Mouse (Mus musculus): ENCODE data around the gene Prcd. TPM values are rescaled to one million over a fixed set of nuclear protein-coding genes. Genes with fewer than 3 reads are reported as not detected.

Gene Prcd
- polyA plus RNA-seq, 1 experiment from 2014 or later: 1.1 TPM

Other genes starting within 250 kb of the Prcd start
- gene Rnf157, start 240.5 kb upstream of the Prcd start, polyA plus RNA-seq (2014; fragmentation: Nextera tagmentation; extraction: Ambion mirVana): 9.1 and 14.1 TPM in 2 replicates
- gene Ubald2, start 219.4 kb upstream of the Prcd start, polyA plus RNA-seq (2014; fragmentation: Nextera tagmentation; extraction: Ambion mirVana): 79.7 and 80.8 TPM in 2 replicates
- gene Qrich2, start 187.3 kb upstream of the Prcd start, polyA plus RNA-seq (2014; fragmentation: Nextera tagmentation; extraction: Ambion mirVana): 0.34 and 0.39 TPM in 2 replicates
- 160 and 212 TPM in 2 replicates for gene Prpsap1, start 159.3 kb upstream of the Prcd start, polyA plus RNA-seq (2014; fragmentation: Nextera tagmentation; extraction: Ambion mirVana)
- 3.0 and 3.7 TPM in 2 replicates for gene Sphk1, start 122.6 kb upstream of the Prcd start, polyA plus RNA-seq (2014; fragmentation: Nextera tagmentation; extraction: Ambion mirVana)
- 11.2 and 13.5 TPM in 2 replicates for gene Ube2o, start 72.1 kb upstream of the Prcd start, polyA plus RNA-seq (2014; fragmentation: Nextera tagmentation; extraction: Ambion mirVana)
- not detected in 2 replicates for gene Aanat, start 67.1 kb upstream of the Prcd start, polyA plus RNA-seq (2014; fragmentation: Nextera tagmentation; extraction: Ambion mirVana)
- gene Rhbdf2, start 26.5 kb upstream of the Prcd start, polyA plus RNA-seq (2014; fragmentation: Nextera tagmentation; extraction: Ambion mirVana): 5.4 and 7.2 TPM in 2 replicates
- gene Cygb, start 779 bp downstream of the Prcd start, polyA plus RNA-seq (2014; fragmentation: Nextera tagmentation; extraction: Ambion mirVana): 11.0 and 11.3 TPM in 2 replicates
- not detected in 2 replicates for gene St6galnac1, start 122.0 kb downstream of the Prcd start, polyA plus RNA-seq (2014; fragmentation: Nextera tagmentation; extraction: Ambion mirVana)
- gene Mxra7, start 174.5 kb downstream of the Prcd start, polyA plus RNA-seq (2014; fragmentation: Nextera tagmentation; extraction: Ambion mirVana): 11.1 and 16.0 TPM in 2 replicates
- 56.5 and 64.6 TPM in 2 replicates for gene Mettl23, start 189.7 kb downstream of the Prcd start, polyA plus RNA-seq (2014; fragmentation: Nextera tagmentation; extraction: Ambion mirVana)
- gene Jmjd6, start 189.9 kb downstream of the Prcd start, polyA plus RNA-seq (2014; fragmentation: Nextera tagmentation; extraction: Ambion mirVana): 68.6 and 72.7 TPM in 2 replicates
- gene Mfsd11, start 198.9 kb downstream of the Prcd start, polyA plus RNA-seq (2014; fragmentation: Nextera tagmentation; extraction: Ambion mirVana): 24.9 and 35.0 TPM in 2 replicates
- gene Srsf2, start 199.6 kb downstream of the Prcd start, polyA plus RNA-seq (2014; fragmentation: Nextera tagmentation; extraction: Ambion mirVana): 981 and 1,041 TPM in 2 replicates